Mouse (Mus musculus): Measurements from ENCODE around the gene Nr2c2ap. TPM values are rescaled to one million over a fixed set of nuclear protein-coding genes. Genes with fewer than 3 reads are reported as not detected.
A peak's percentile ranks its signal among the peaks of the same experiment; 100 is the strongest.

The Nr2c2ap gene
- total and polyA plus RNA-seq, 2 experiments: 3.3 to 15.0 TPM

DNA sequence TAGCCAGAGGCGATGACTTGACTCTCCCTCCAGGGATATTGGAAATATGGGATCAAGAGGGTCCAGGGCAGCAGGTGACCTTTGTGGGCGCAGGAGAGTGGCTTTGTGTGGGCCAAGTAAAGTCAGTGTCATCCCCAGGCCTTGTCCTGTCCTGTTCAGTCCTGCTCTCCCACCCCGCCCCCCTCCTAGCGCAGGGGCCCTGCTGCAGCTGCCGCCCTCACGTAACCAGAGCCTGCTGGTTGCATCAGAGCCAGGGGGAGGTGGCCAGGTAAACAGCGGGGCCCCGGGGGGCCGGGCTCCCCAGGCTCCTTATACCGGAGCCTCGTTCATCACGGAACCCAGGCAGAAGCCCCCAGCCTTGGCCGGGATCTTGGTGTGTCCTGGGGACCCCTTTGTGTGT lies 19.0 kb downstream of the Nr2c2ap start:
- H3K27me3 ChIP-seq (ENCODE audit: control insufficient read depth, insufficient read depth, low read length): no peaks in the 10 kb centered on the region
- no peak overlapping the region for H3K9ac ChIP-seq (ENCODE audit: low read depth, low read length)
- TF ChIP-seq CTCF (IDR thresholded peaks at IDR 0.05; ENCODE audit: low read depth, low read length): no peak
- no peak for TF ChIP-seq POLR2A (IDR thresholded peaks at IDR 0.05; ENCODE audit: extremely low read depth, insufficient read depth, low read length)

DNA sequence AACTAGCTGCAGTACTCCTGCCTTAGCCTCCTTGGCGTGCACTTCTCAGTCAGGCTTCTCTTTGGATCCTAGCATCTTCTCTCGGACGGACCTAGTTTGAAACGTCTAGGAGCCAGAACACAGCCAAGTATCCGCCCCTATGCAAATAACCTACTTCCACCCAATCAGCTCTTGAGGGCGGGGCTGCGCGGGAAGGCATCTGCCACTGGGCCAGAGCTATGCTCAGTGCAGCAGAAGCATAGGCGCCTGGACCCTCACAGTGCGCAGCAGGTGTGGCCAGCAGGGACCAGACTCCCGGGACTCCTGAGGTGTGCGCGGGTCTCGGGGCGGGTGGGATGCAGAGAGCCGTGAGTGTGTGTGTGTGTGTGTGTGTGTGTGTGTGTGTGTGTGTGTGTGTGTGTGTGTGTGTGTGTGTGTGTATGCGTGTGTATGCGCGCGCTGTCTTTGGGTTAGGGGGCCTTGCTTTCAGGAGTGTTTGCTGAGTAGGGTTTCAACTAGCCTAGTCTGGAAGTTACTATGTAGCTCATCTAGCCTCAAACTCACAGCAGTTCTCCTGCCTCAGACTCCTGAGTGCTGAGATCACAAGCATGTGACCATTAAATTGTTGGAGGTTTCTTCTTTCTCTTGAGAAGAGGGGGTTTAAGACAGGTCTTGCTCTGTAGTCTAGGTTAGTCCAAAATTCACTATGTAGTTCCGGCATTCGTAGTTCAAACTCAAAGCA lies 21.6 kb downstream of the Nr2c2ap start:
- TF ChIP-seq POLR2A (IDR thresholded peaks at IDR 0.05; ENCODE audit: extremely low read depth, insufficient read depth, low read length) (no peak), CTCF (IDR thresholded peaks at IDR 0.05; ENCODE audit: low read depth, low read length) (no peak)
- no peak overlapping the region for H3K4me3 ChIP-seq (ENCODE audit: insufficient read depth, low read depth, low read length)
- H3K79me2 ChIP-seq (ENCODE audit: control insufficient read depth, insufficient read depth, low read length): no peaks in the 10 kb centered on the region
- no peaks in the 10 kb centered on the region for H3K27me3 ChIP-seq (ENCODE audit: control insufficient read depth, insufficient read depth, low read length)
- H3K4me1 ChIP-seq (ENCODE audit: control insufficient read depth, insufficient read depth, low read length): no peaks in the 10 kb centered on the region
- no peak overlapping the region for H3K27ac ChIP-seq (replicated peaks; ENCODE audit: insufficient read depth, low read depth, low read length)
- 16% methylated on average over 22 of the region's 22 CpGs for WGBS
- DNase-seq (ENCODE audit: extremely low read depth, low read depth, low spot score): peak; percentile 35
- no peak overlapping the region for H3K9ac ChIP-seq (ENCODE audit: low read depth, low read length)
- no peaks in the 10 kb centered on the region for H3K36me3 ChIP-seq (ENCODE audit: control insufficient read depth, insufficient read depth, low read length)

More for the DNA sequence above, 19.0 kb downstream of the Nr2c2ap start:
- H3K4me1 ChIP-seq (ENCODE audit: control insufficient read depth, insufficient read depth, low read length): no peaks in the 10 kb centered on the region
- H3K27ac ChIP-seq (replicated peaks; ENCODE audit: insufficient read depth, low read depth, low read length): no peak overlapping the region
- no peak overlapping the region for H3K4me3 ChIP-seq (ENCODE audit: insufficient read depth, low read depth, low read length)
- H3K79me2 ChIP-seq (ENCODE audit: control insufficient read depth, insufficient read depth, low read length): no peaks in the 10 kb centered on the region
- H3K36me3 ChIP-seq (ENCODE audit: control insufficient read depth, insufficient read depth, low read length): 0 out of 2 replicates have a peak, but pooled peaks cover 2% of the 10 kb centered on the region
- WGBS: 21% methylated on average over 13 of the region's 13 CpGs
- DNase-seq (ENCODE audit: extremely low read depth, low read depth, low spot score): no peak

DNA sequence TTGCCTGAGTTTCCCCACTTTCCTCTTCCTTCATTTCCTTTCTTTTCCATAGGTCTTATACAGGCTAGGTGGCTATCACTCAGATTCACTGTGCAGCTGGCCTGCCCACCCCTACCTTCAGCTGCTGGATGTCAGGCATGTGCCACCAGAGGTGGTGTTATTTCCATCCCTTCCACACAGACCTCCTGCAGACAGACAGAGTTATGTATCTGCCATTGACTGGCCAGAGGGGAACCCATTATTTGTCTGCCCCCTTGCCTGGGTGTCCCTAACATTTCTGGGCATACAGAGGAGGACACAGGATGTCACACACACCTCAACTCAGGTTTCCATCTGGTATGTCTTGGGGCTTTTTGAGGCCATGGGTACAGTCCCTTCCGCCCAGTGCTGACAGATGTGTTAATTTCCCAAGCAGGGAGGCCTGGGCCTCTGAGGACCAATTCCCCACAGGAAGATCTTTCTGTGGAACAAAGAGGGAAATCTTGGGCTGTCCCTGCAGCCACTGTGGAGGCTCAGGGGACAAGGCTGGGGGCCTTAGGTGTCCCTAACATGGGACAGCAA lies 26.2 kb downstream of the Nr2c2ap start:
- no peaks in the 10 kb centered on the region for H3K79me2 ChIP-seq (ENCODE audit: control insufficient read depth, insufficient read depth, low read length)
- no peak overlapping the region for H3K9ac ChIP-seq (ENCODE audit: low read depth, low read length)
- WGBS: 100% methylated on average over 1 of the region's 1 CpGs
- no peaks in the 10 kb centered on the region for H3K36me3 ChIP-seq (ENCODE audit: control insufficient read depth, insufficient read depth, low read length)
- no peaks in the 10 kb centered on the region for H3K27me3 ChIP-seq (ENCODE audit: control insufficient read depth, insufficient read depth, low read length)
- no peak for DNase-seq (ENCODE audit: extremely low read depth, low read depth, low spot score)
- no peaks in the 10 kb centered on the region for H3K4me1 ChIP-seq (ENCODE audit: control insufficient read depth, insufficient read depth, low read length)
- no peak for TF ChIP-seq CTCF (IDR thresholded peaks at IDR 0.05; ENCODE audit: low read depth, low read length)
- TF ChIP-seq POLR2A (IDR thresholded peaks at IDR 0.05; ENCODE audit: extremely low read depth, insufficient read depth, low read length): no peak
- H3K27ac ChIP-seq (replicated peaks; ENCODE audit: insufficient read depth, low read depth, low read length): no peak overlapping the region
- H3K4me3 ChIP-seq (ENCODE audit: insufficient read depth, low read depth, low read length): no peak overlapping the region

DNA sequence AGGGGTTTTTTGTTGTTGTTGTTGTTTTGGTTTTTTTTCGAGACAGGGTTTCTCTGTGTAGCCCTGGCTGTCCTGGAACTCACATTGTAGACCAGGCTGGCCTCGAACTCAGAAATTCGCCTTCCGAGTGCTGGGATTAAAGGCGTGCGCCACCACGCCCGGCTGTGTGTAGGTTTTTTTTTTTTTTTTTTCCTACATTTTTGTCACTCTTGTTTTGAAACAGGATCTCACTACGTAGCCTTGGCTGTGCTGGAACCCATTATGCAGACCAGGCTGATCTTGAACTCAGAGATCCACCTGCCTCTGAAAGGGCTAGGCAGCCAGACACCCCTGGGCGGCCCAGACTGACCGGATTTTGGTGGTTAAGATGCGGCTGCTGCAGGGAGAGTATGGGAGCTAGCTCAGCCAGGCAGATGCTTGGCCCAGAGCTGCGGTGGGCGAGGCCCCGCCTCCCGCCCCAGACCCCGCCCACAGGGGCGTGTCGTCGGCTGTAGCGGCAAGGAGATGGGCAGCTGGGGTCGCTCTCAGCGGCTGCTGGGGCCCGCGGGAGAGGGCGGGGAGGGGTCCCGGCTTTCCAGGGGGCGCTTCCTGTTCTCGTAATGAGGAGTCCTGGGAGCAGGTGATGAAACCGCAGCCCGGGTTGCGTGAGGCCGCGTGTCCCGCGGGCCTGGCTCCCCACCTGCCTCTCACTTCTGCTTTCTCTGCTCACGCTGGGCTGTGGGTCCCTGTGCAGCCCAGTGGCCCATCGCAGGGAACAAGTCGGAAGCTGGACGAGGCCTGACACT lies 27.1 kb downstream of the Nr2c2ap start:
- TF ChIP-seq CTCF (IDR thresholded peaks at IDR 0.05; ENCODE audit: low read depth, low read length) (no peak), POLR2A (IDR thresholded peaks at IDR 0.05; ENCODE audit: extremely low read depth, insufficient read depth, low read length) (no peak)
- no peak overlapping the region for H3K27ac ChIP-seq (replicated peaks; ENCODE audit: insufficient read depth, low read depth, low read length)
- DNase-seq (ENCODE audit: extremely low read depth, low read depth, low spot score): no peak
- H3K4me3 ChIP-seq (ENCODE audit: insufficient read depth, low read depth, low read length): peak overlapping the region; percentile 43
- no peaks in the 10 kb centered on the region for H3K79me2 ChIP-seq (ENCODE audit: control insufficient read depth, insufficient read depth, low read length)
- peak overlapping the region; percentile 35 for H3K9ac ChIP-seq (ENCODE audit: low read depth, low read length)
- no peaks in the 10 kb centered on the region for H3K27me3 ChIP-seq (ENCODE audit: control insufficient read depth, insufficient read depth, low read length)
- WGBS: 15% methylated on average over 40 of the region's 40 CpGs
- no peaks in the 10 kb centered on the region for H3K4me1 ChIP-seq (ENCODE audit: control insufficient read depth, insufficient read depth, low read length)
- no peaks in the 10 kb centered on the region for H3K36me3 ChIP-seq (ENCODE audit: control insufficient read depth, insufficient read depth, low read length)

DNA sequence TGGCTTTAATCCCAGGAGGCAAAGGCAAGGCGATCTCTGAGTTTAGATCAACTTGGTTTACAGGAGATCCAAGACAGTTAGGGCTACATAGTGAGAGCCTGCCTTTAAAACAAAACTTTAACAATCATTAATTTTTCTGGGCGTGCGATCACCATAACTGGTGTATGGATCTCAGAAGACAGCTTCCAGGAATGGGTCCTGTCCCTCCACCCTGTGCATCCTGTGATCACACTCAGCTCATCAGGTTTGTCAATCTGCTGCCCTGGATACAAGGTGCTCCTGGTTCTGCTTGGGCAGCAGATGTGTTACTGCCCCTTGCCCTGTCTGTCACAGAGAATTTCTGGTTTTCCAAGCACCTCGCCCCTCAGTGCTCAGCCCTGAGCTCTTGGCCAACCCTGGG lies 28.1 kb downstream of the Nr2c2ap start:
- no peak overlapping the region for H3K4me3 ChIP-seq (ENCODE audit: insufficient read depth, low read depth, low read length)
- no peak overlapping the region for H3K27ac ChIP-seq (replicated peaks; ENCODE audit: insufficient read depth, low read depth, low read length)
- WGBS: 71% methylated on average over 4 of the region's 4 CpGs
- H3K4me1 ChIP-seq (ENCODE audit: control insufficient read depth, insufficient read depth, low read length): no peaks in the 10 kb centered on the region
- no peaks in the 10 kb centered on the region for H3K27me3 ChIP-seq (ENCODE audit: control insufficient read depth, insufficient read depth, low read length)
- H3K79me2 ChIP-seq (ENCODE audit: control insufficient read depth, insufficient read depth, low read length): no peaks in the 10 kb centered on the region
- H3K9ac ChIP-seq (ENCODE audit: low read depth, low read length): no peak overlapping the region
- no peak for DNase-seq (ENCODE audit: extremely low read depth, low read depth, low spot score)
- no peaks in the 10 kb centered on the region for H3K36me3 ChIP-seq (ENCODE audit: control insufficient read depth, insufficient read depth, low read length)
- TF ChIP-seq POLR2A (IDR thresholded peaks at IDR 0.05; ENCODE audit: extremely low read depth, insufficient read depth, low read length): no peak

Measured in liver, adult 2 months (tissue).